Mouse (Mus musculus) CH12.LX (cell line): ENCODE data around the gene Serpine2. TPM values are rescaled to one million over a fixed set of nuclear protein-coding genes. Genes with fewer than 3 reads are reported as not detected.
A peak's percentile ranks its signal among the peaks of the same experiment; 100 is the strongest.

ENCODE experiments used
- DNase-seq: peaks from one replicate; pipeline ENCODE4 v3.0.0-alpha.2; 2013; ENCODE audit errors: extremely low read depth
- H3K27ac ChIP-seq: 2 replicates; pipeline ENCODE4 v1.5.1; 2012; ENCODE audit warnings: low read depth, mild to moderate bottlenecking, control low read depth, moderate library complexity; ENCODE audit not compliant: insufficient read depth
- H3K27me3 ChIP-seq: replicated peaks from 2 replicates; pipeline ENCODE3; 2012; ENCODE audit warnings: inconsistent platforms
- H3K36me3 ChIP-seq, 2 experiments: replicated peaks in 1 of 2; 2 replicates each; pipeline versions ENCODE3 to v1.6.1; 2012; ENCODE audit warnings: inconsistent platforms in 1 of 2, low read length in 1 of 2, mild to moderate bottlenecking in 1 of 2, mixed read lengths in 1 of 2, moderate library complexity in 1 of 2; ENCODE audit not compliant: control insufficient read depth in 1 of 2, insufficient read depth in 1 of 2
- H3K4me1 ChIP-seq, 2 experiments: 2 replicates each; pipeline ENCODE4 v1.6.1; 2012; ENCODE audit warnings: inconsistent platforms in 1 of 2, moderate library complexity in 1 of 2; ENCODE audit not compliant: insufficient read depth in 2 of 2, control insufficient read depth in 1 of 2
- H3K4me2 ChIP-seq: 2 replicates; pipeline ENCODE4 v1.6.1; 2012; ENCODE audit warnings: low read depth, mild to moderate bottlenecking, control low read depth; ENCODE audit not compliant: poor library complexity, insufficient read depth, severe bottlenecking
- H3K4me3 ChIP-seq, 3 experiments: fragments of 150-350 bp in 1 of 3; sonication (generic) in 1 of 3; replicated peaks in 1 of 3; 2 replicates each; pipeline versions ENCODE3 to v1.5.1; 2011 to 2012; ENCODE audit warnings: low read depth in 2 of 3, low read length in 2 of 3, mild to moderate bottlenecking in 2 of 3, moderate library complexity in 2 of 3, control low read depth in 1 of 3, improper control_type of control experiment in 1 of 3, inconsistent platforms in 1 of 3, mixed read lengths in 1 of 3; ENCODE audit not compliant: poor library complexity in 1 of 3
- H3K79me2 ChIP-seq: replicated peaks from 2 replicates; pipeline ENCODE4 v1.6.1; 2012; ENCODE audit warnings: mild to moderate bottlenecking, moderate library complexity; ENCODE audit not compliant: control insufficient read depth, poor library complexity, insufficient read depth, severe bottlenecking; ENCODE audit errors: extremely low read depth
- H3K9ac ChIP-seq: 2 replicates; pipeline ENCODE4 v1.6.1; 2012; ENCODE audit warnings: low read depth, mild to moderate bottlenecking, control low read depth, moderate library complexity; ENCODE audit not compliant: insufficient read depth
- H3K9me3 ChIP-seq: replicated peaks from 2 replicates; pipeline ENCODE3; 2012; ENCODE audit warnings: low read length, inconsistent platforms, mixed read lengths
- CHD1 ChIP-seq: IDR thresholded peaks from 2 replicates; pipeline ENCODE4 v1.6.1; 2012; ENCODE audit warnings: low read depth, low read length, improper control_type of control experiment, inconsistent platforms
- CTCF ChIP-seq, 2 experiments: IDR thresholded peaks in 1 of 2; conservative IDR thresholded peaks in 1 of 2; 2 replicates each; pipeline ENCODE4 v1.5.1; 2011 to 2012; ENCODE audit warnings: low read depth in 2 of 2, low read length in 2 of 2, improper control_type of control experiment in 1 of 2, inconsistent platforms in 1 of 2, mild to moderate bottlenecking in 1 of 2, moderate library complexity in 1 of 2
- E2F4 ChIP-seq: IDR thresholded peaks from 2 replicates; pipeline ENCODE4 v1.6.1; 2011; ENCODE audit warnings: low read depth, low read length, improper control_type of control experiment; ENCODE audit not compliant: insufficient replicate concordance
- ELF1 ChIP-seq: IDR thresholded peaks from 2 replicates; pipeline ENCODE4 v1.6.1; 2014; ENCODE audit warnings: low read depth, mild to moderate bottlenecking, inconsistent platforms, low read length, improper control_type of control experiment
- ETS1 ChIP-seq: conservative IDR thresholded peaks from 2 replicates; pipeline ENCODE4 v1.6.1; 2012; ENCODE audit warnings: low read depth, mild to moderate bottlenecking, inconsistent platforms, low read length, improper control_type of control experiment, moderate library complexity
- GABPA ChIP-seq: IDR thresholded peaks from 2 replicates; pipeline ENCODE4 v1.6.1; 2012; ENCODE audit warnings: low read depth, low read length, improper control_type of control experiment, inconsistent platforms; ENCODE audit not compliant: insufficient replicate concordance
- HCFC1 ChIP-seq: IDR thresholded peaks from 2 replicates; pipeline ENCODE4 v1.6.1; 2012; ENCODE audit warnings: low read depth, mild to moderate bottlenecking, inconsistent platforms, low read length, improper control_type of control experiment
- IRF4 ChIP-seq: IDR thresholded peaks from 2 replicates; pipeline ENCODE4 v1.6.1; 2014; ENCODE audit warnings: low read depth, mild to moderate bottlenecking, inconsistent platforms, low read length, improper control_type of control experiment
- JUN ChIP-seq: IDR thresholded peaks from 2 replicates; pipeline ENCODE4 v1.6.1; 2011; ENCODE audit warnings: low read depth, mild to moderate bottlenecking, low read length, improper control_type of control experiment, moderate library complexity; ENCODE audit not compliant: insufficient read depth
- JUND ChIP-seq: conservative IDR thresholded peaks from 2 replicates; pipeline ENCODE4 v1.6.1; 2011; ENCODE audit warnings: low read depth, low read length, improper control_type of control experiment
- MAFK ChIP-seq: IDR thresholded peaks from 2 replicates; pipeline ENCODE4 v1.6.1; 2011; ENCODE audit warnings: low read length, improper control_type of control experiment; ENCODE audit not compliant: insufficient replicate concordance
- MAX ChIP-seq: IDR thresholded peaks from 2 replicates; pipeline ENCODE4 v1.6.1; 2011; ENCODE audit warnings: low read length, improper control_type of control experiment
- MAZ ChIP-seq: IDR thresholded peaks from 2 replicates; pipeline ENCODE4 v1.6.1; 2012; ENCODE audit warnings: low read depth, mild to moderate bottlenecking, inconsistent platforms, low read length, improper control_type of control experiment, moderate library complexity
- MYC ChIP-seq: IDR thresholded peaks from 2 replicates; pipeline ENCODE4 v1.6.1; 2011; ENCODE audit warnings: low read depth, mild to moderate bottlenecking, improper control_type of control experiment, low read length
- NELFE ChIP-seq: IDR thresholded peaks from 2 replicates; pipeline ENCODE4 v1.6.1; 2011; ENCODE audit warnings: low read depth, low read length, improper control_type of control experiment
- PAX5 ChIP-seq: IDR thresholded peaks from 2 replicates; pipeline ENCODE4 v1.6.1; 2012; ENCODE audit warnings: low read length, inconsistent platforms, mixed read lengths
- POLR2AphosphoS2 ChIP-seq: IDR thresholded peaks from 2 replicates; pipeline ENCODE4 v1.6.1; 2011; ENCODE audit warnings: low read depth, low read length, improper control_type of control experiment
- RAD21 ChIP-seq: IDR thresholded peaks from 2 replicates; pipeline ENCODE4 v1.6.1; 2011; ENCODE audit warnings: low read depth, mild to moderate bottlenecking, low read length, improper control_type of control experiment, moderate library complexity
- RCOR1 ChIP-seq: conservative IDR thresholded peaks from 2 replicates; pipeline ENCODE4 v1.6.1; 2012; ENCODE audit warnings: low read depth, mild to moderate bottlenecking, inconsistent platforms, low read length, improper control_type of control experiment
- SIN3A ChIP-seq: IDR thresholded peaks from 2 replicates; pipeline ENCODE4 v1.6.1; 2012; ENCODE audit warnings: low read length, improper control_type of control experiment, inconsistent platforms
- SMC3 ChIP-seq: IDR thresholded peaks from 2 replicates; pipeline ENCODE4 v1.6.1; 2011; ENCODE audit warnings: low read depth, low read length, improper control_type of control experiment
- TBP ChIP-seq: conservative IDR thresholded peaks from 2 replicates; pipeline ENCODE4 v1.6.1; 2011; ENCODE audit warnings: low read depth, low read length, improper control_type of control experiment
- UBTF ChIP-seq: IDR thresholded peaks from 2 replicates; pipeline ENCODE4 v1.6.1; 2012; ENCODE audit warnings: low read depth, mild to moderate bottlenecking, inconsistent platforms, low read length, improper control_type of control experiment, moderate library complexity
- USF1 ChIP-seq: IDR thresholded peaks from 2 replicates; pipeline ENCODE4 v1.6.1; 2014; ENCODE audit warnings: low read depth, mild to moderate bottlenecking, inconsistent platforms, low read length, improper control_type of control experiment
- USF2 ChIP-seq: conservative IDR thresholded peaks from 2 replicates; pipeline ENCODE4 v1.6.1; 2011; ENCODE audit warnings: low read depth, low read length, improper control_type of control experiment
- ZC3H11A ChIP-seq: IDR thresholded peaks from 2 replicates; pipeline ENCODE4 v1.6.1; 2012; ENCODE audit warnings: low read depth, mild to moderate bottlenecking, inconsistent platforms, low read length, improper control_type of control experiment
- ZKSCAN1 ChIP-seq: IDR thresholded peaks from 2 replicates; pipeline ENCODE4 v1.6.1; 2012; ENCODE audit warnings: low read depth, inconsistent platforms, low read length, improper control_type of control experiment, borderline replicate concordance
- ZMIZ1 ChIP-seq: IDR thresholded peaks from 2 replicates; pipeline ENCODE4 v1.6.1; 2012; ENCODE audit warnings: low read depth, mild to moderate bottlenecking, inconsistent platforms, low read length, improper control_type of control experiment
- ZNF384 ChIP-seq: IDR thresholded peaks from 2 replicates; pipeline ENCODE4 v1.6.1; 2012; ENCODE audit warnings: low read depth, low read length, improper control_type of control experiment, inconsistent platforms
- dilution Hi-C: fragments of 300-500 bp; cut with MboI; formaldehyde crosslinking; loops from 2 replicates; pipeline ENCODE4 v1.14.3; 2020; ENCODE audit warnings: low sequenced_read_pairs; ENCODE audit not compliant: extremely low pct_unique_long_range_greater_than_20kb, extremely low pct_ligation_motif_present
- in situ Hi-C: fragments of 300-500 bp; cut with MboI; formaldehyde crosslinking; loops from 3 replicates; pipeline ENCODE4 v1.14.3; 2019; ENCODE audit warnings: low sequenced_read_pairs, low pct_ligation_motif_present, low pct_unique_long_range_greater_than_20kb, mixed read lengths
- polyA plus RNA-seq: library from polyadenylated mRNA; unstranded; fragments of >175 nt; gene quantifications from 2 replicates; pipeline ENCODE4 v1.2.1, GENCODE M21; 2012; ENCODE audit warnings: low read depth; ENCODE audit not compliant: insufficient read length
- total RNA-seq, 2 experiments: library from RNA; depleted of rRNA; stranded (reverse); fragments of 300-350 nt in 1 of 2; fragments of >200 nt in 1 of 2; gene quantifications; 2 replicates each; pipeline ENCODE4 v1.2.3; 2012 to 2014

The Serpine2 gene
- total and polyA plus RNA-seq, 3 experiments = 14.8 to 17.3 (median 15.1) TPM

GRCm38 (mm10) chr1:79819296-79819879 lies 41.6 kb downstream of the Serpine2 start:
- H3K27ac ChIP-seq = no peak overlapping the region
- H3K9me3 ChIP-seq = no peaks in the 10 kb centered on the region
- DNase-seq = no peak
- in situ Hi-C loops (no loop called here), dilution Hi-C loops (no loop called here)
- peaks cover 0 to 7% of the 10 kb centered on the region in 2 experiments for H3K36me3 ChIP-seq
- no peaks in the 10 kb centered on the region for H3K79me2 ChIP-seq
- H3K4me2 ChIP-seq = no peak overlapping the region
- no peak overlapping the region for H3K4me3 ChIP-seq
- H3K9ac ChIP-seq = no peak overlapping the region
- H3K4me1 ChIP-seq = peaks cover 15 to 24% of the 10 kb centered on the region in 2 experiments
- TF ChIP-seq PAX5 = no peak
- TF ChIP-seq MAX = no peak
- no peak for TF ChIP-seq SIN3A
- TF ChIP-seq RCOR1 = no peak
- peak; percentile 37 for TF ChIP-seq RAD21
- no peak for TF ChIP-seq ETS1
- no peak for TF ChIP-seq NELFE
- no peak for TF ChIP-seq POLR2AphosphoS2
- TF ChIP-seq CHD1 = no peak
- no peak for TF ChIP-seq HCFC1
- TF ChIP-seq MAZ = no peak
- peak; percentile 41 for TF ChIP-seq SMC3
- no peak for TF ChIP-seq UBTF
- TF ChIP-seq TBP = no peak
- TF ChIP-seq JUND = no peak
- TF ChIP-seq USF1 = no peak
- no peak for TF ChIP-seq MYC
- TF ChIP-seq ZMIZ1 = no peak
- no peak for TF ChIP-seq IRF4
- TF ChIP-seq CTCF (conservative IDR thresholded peaks at IDR 0.05 in 1 of 2, IDR thresholded peaks at IDR 0.05 in 1 of 2; ENCODE audit: low read depth in 2 of 2, low read length in 2 of 2) = peak in 1 of 2 experiments; percentile 50; a peak in 2 of 4 replicates
- TF ChIP-seq USF2 = no peak
- H3K27me3 ChIP-seq = no peaks in the 10 kb centered on the region

GRCm38 (mm10) chr1:79815446-79815845 lies 45.5 kb downstream of the Serpine2 start:
- Histone ChIP-seq H3K27ac (no peak overlapping the region), H3K9ac (no peak overlapping the region), H3K9me3 (no peaks in the 10 kb centered on the region), H3K4me3 (no peak overlapping the region), H3K4me1 (no peaks in the 10 kb centered on the region), H3K27me3 (no peaks in the 10 kb centered on the region), H3K79me2 (no peaks in the 10 kb centered on the region), H3K36me3 (peaks cover 0 to 3% of the 10 kb centered on the region in 2 experiments), H3K4me2 (no peak overlapping the region)
- dilution Hi-C loops = no loop called here
- no peak for DNase-seq
- TF ChIP-seq GABPA = no peak
- TF ChIP-seq JUN = no peak
- TF ChIP-seq RAD21 = no peak
- no peak for TF ChIP-seq ELF1
- no peak for TF ChIP-seq ZNF384
- TF ChIP-seq POLR2AphosphoS2 = no peak
- TF ChIP-seq RCOR1 = no peak
- TF ChIP-seq MAFK = no peak
- TF ChIP-seq ZKSCAN1 = no peak
- no peak for TF ChIP-seq IRF4
- no peak for TF ChIP-seq MAZ
- TF ChIP-seq ZC3H11A = no peak
- TF ChIP-seq SIN3A = no peak
- TF ChIP-seq CHD1 = no peak
- no peak for TF ChIP-seq E2F4
- in situ Hi-C loops = no loop called here
